Mouse (Mus musculus): Measurements from ENCODE around the gene Rimklb. TPM values are rescaled to one million over a fixed set of nuclear protein-coding genes. Genes with fewer than 3 reads are reported as not detected.
"Not testable (repeated sequence)": the region's sequence is repeated elsewhere in the genome, so short reads cannot be mapped to it uniquely, and the experiment has no call there.

Rimklb gene
- polyA plus RNA-seq, 1 experiment from 2014 or later, result 6.4 TPM

DNA sequence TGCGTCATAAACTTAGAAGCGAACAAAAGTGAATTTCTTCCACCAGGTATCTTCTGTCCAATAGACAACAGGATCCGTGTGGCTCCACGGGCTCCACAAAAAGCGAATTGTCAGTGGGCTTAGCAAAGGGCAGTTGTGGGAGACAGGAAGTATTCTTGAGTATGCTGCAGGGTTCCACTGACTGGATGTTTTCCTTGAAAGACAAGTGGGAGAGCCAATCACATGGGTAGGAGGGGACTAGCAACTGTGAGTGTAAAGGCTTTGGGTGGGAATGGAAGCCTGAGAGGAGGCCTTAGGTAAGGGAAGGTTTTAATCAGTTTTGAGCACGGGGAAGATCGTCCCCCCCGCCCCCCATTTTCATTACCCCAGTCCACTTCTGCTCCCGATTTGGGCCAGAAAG, 24.0 kb upstream of the Rimklb start:
- H3K36me3 ChIP-seq, result no peaks in the 10 kb centered on the region
- WGBS, result 69% methylated on average over 9 of the region's 9 CpGs
- H3K27ac ChIP-seq, result no peak overlapping the region
- peak; percentile 45; the same call in 1 of the 2 replicates for ATAC-seq
- no peak overlapping the region for H3K4me2 ChIP-seq (replicated peaks)
- no peak overlapping the region for H3K4me3 ChIP-seq (replicated peaks)
- no peaks in the 10 kb centered on the region for H3K9me3 ChIP-seq
- H3K27me3 ChIP-seq (replicated peaks), result no peaks in the 10 kb centered on the region
- H3K9ac ChIP-seq, result no peak overlapping the region
- no peaks in the 10 kb centered on the region for H3K4me1 ChIP-seq (replicated peaks)

GRCm38 (mm10) chr6:122519384-122519783, 20.8 kb upstream of the Rimklb start:
- Histone ChIP-seq H3K9ac (no peak overlapping the region), H3K36me3 (no peaks in the 10 kb centered on the region), H3K4me1 (replicated peaks) (no peaks in the 10 kb centered on the region), H3K27me3 (replicated peaks) (no peaks in the 10 kb centered on the region), H3K4me3 (replicated peaks) (no peak overlapping the region), H3K4me2 (replicated peaks) (no peak overlapping the region), H3K27ac (no peak overlapping the region), H3K9me3 (no peaks in the 10 kb centered on the region)
- WGBS, result 24% methylated on average over 2 of the region's 2 CpGs
- no peak for ATAC-seq

DNA sequence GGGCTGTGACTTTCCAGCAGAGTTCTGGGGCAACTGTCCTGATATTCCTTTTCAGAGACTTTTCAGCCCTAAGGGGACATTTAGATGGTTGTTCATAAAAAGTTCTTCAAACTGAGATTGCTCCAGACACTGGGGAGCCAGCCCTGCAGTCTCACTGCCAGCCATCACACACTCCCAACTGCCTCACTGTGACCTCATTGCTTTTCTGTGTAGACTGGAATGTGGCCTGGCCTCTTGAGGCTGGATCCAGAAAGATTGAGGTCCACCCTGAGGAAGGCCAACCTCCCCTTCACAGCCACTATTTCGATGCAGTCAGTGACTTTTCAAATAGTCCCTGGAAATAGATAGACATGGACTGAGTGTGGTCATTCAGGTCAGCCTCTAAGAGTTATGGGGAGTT, 19.1 kb upstream of the Rimklb start:
- H3K9ac ChIP-seq, result no peak overlapping the region
- H3K4me3 ChIP-seq (replicated peaks), result no peak overlapping the region
- H3K36me3 ChIP-seq, result no peaks in the 10 kb centered on the region
- H3K4me2 ChIP-seq (replicated peaks), result no peak overlapping the region
- no peaks in the 10 kb centered on the region for H3K9me3 ChIP-seq
- no peaks in the 10 kb centered on the region for H3K4me1 ChIP-seq (replicated peaks)
- ATAC-seq, result no peak
- no peaks in the 10 kb centered on the region for H3K27me3 ChIP-seq (replicated peaks)
- 76% methylated on average over 1 of the region's 1 CpGs for WGBS
- H3K27ac ChIP-seq, result no peak overlapping the region

- not testable (repeated sequence) for H3K4me2 ChIP-seq (replicated peaks); H3K9ac ChIP-seq; H3K4me1 ChIP-seq (replicated peaks); H3K27ac ChIP-seq; H3K36me3 ChIP-seq; H3K4me3 ChIP-seq (replicated peaks); ATAC-seq; H3K9me3 ChIP-seq; H3K27me3 ChIP-seq (replicated peaks)
- WGBS, result 94% methylated on average over 2 of the region's 2 CpGs
Observed at GRCm38 (mm10) chr6:122515762-122516161, 17.2 kb upstream of the Rimklb start.

DNA sequence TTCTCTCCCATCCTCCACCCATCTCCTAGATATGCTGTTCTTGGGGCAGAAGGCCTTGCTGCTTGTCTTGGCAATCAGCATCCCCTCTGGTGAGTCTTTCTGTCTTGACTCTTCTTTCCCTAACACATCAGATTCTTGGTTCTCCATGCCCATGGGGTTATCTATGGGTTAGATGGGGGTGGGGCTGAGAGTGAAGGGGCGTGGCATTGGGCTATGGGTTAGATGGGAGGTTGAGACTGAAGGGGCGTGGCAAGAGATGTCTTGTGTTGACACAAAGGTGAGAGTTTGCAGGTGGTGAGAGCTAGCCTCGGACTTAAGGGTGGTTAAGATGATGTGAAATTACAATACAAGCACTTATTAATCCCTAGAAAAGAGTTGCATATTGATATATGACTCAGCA, 15.8 kb upstream of the Rimklb start:
- 77% methylated on average over 3 of the region's 3 CpGs for WGBS

DNA sequence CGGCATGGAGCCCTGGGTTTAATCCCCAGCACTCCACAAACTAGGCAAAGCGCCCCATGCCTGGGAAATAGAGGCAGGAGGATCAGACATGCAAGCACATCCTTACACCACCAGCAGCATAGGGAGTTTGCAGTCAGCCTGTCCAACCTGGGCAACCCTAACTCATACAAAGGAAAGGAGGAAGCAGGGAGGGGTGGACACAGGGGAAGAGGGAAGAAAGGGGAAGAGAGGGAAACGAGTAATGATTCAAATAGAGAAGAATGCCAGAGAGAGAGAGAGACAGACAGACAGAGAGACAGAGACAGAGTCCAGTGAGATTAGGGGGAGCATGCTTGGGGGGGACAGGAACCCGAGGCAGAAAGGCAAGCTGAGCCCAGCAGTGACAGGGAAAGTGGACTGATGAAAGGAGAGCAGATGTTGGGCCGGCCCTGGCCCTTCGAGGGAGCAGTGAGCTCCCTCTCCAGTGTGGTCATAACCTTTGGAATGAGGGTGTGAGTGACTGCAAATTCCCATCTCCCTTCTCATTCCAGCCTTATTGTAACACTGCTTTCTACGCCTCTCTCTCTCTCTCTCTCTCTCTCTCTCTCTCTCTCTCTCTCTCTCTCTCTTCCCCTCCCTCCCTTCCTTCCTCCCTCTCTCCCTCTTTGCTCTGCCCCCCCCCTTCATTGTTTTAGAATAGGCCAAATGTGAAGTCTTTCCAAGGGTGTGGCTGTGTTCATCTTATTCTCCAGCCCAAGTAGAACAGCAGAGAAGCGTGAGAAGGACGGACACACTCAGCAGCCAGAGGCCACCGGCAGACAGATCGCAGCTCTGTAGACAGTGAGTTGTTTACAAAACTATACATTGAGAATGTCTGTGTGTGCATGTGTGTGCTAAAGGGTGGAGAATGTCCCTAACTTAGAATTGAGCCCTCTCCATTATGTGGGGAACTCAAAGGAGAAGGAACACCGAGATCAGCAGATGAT, 14.6 kb upstream of the Rimklb start:
- H3K4me1 ChIP-seq (replicated peaks), result no peaks in the 10 kb centered on the region
- H3K4me3 ChIP-seq (replicated peaks), result no peak overlapping the region
- 42% methylated on average over 12 of the region's 12 CpGs for WGBS
- ATAC-seq, result 0 out of 2 replicates have a peak, but pooled peaks have one; percentile 34
- no peak overlapping the region for H3K9ac ChIP-seq
- H3K9me3 ChIP-seq, result no peaks in the 10 kb centered on the region
- H3K36me3 ChIP-seq, result no peaks in the 10 kb centered on the region
- no peaks in the 10 kb centered on the region for H3K27me3 ChIP-seq (replicated peaks)
- H3K4me2 ChIP-seq (replicated peaks), result no peak overlapping the region
- no peak overlapping the region for H3K27ac ChIP-seq

More for the DNA sequence above, 15.8 kb upstream of the Rimklb start:
- H3K4me1 ChIP-seq (replicated peaks), result no peaks in the 10 kb centered on the region
- no peak overlapping the region for H3K9ac ChIP-seq
- no peak overlapping the region for H3K27ac ChIP-seq
- H3K9me3 ChIP-seq, result no peaks in the 10 kb centered on the region
- ATAC-seq, result no peak
- H3K4me3 ChIP-seq (replicated peaks), result no peak overlapping the region
- no peaks in the 10 kb centered on the region for H3K36me3 ChIP-seq
- H3K4me2 ChIP-seq (replicated peaks), result no peak overlapping the region
- H3K27me3 ChIP-seq (replicated peaks), result no peaks in the 10 kb centered on the region

DNA sequence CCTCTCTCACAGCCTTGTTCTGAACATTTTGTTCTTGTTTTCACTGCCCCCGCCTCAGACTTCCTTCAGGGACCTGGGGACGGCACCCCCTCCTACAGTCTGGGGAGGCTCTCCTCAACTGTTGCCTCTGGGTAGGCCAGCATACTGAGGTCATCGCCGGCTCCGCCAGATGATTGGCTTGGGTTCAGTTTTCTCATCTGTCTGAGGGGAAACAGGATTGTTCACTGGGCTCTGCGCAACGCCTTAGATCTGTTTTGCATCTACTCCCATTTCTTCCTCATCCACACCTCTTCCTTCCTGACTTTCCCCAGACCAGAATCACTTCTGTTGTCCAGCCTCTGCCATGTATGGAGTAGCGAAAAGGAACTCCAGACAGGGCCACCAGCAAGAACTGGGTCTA, 9.9 kb upstream of the Rimklb start:
- WGBS, result 73% methylated on average over 8 of the region's 8 CpGs
- H3K4me2 ChIP-seq (replicated peaks), result no peak overlapping the region
- ATAC-seq, result no peak
- no peaks in the 10 kb centered on the region for H3K36me3 ChIP-seq
- no peaks in the 10 kb centered on the region for H3K9me3 ChIP-seq
- H3K9ac ChIP-seq, result no peak overlapping the region
- no peak overlapping the region for H3K4me3 ChIP-seq (replicated peaks)
- H3K4me1 ChIP-seq (replicated peaks), result no peaks in the 10 kb centered on the region
- H3K27me3 ChIP-seq (replicated peaks), result no peaks in the 10 kb centered on the region
- H3K27ac ChIP-seq, result no peak overlapping the region

DNA sequence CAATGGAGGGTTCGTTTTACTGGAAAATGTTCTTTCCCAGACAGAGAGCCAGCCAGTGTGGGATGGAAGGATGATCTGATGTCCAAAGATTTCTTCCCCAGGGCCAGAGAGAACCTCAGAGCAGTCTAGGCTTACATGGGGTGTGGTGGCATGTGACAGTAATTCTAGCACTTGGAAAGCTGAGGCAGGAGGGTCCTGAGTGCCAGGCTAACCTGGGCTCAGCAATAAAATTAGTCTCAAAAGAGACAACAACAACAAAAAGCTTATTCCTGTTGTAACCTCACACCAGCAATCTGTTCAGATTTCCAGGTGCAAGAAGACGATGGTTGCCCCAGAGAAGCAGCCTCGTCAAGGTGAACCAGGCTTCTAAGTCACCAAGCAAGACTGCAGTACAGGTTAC, 7.0 kb upstream of the Rimklb start, which contains the start of gene Mfap5:
Gene Mfap5 (plus strand): TSS at position 301 of the 400 bp plus-strand sequence.
- H3K27ac ChIP-seq, result no peak within 1 kb of the TSS
- WGBS, result 87% methylated on average over 3 of the region's 3 CpGs

GRCm38 (mm10) chr6:122505041-122505440, 6.5 kb upstream of the Rimklb start:
- Histone ChIP-seq H3K36me3 (no peaks in the 10 kb centered on the region), H3K4me1 (replicated peaks) (no peaks in the 10 kb centered on the region), H3K27ac (no peak overlapping the region), H3K4me2 (replicated peaks) (no peak overlapping the region), H3K9ac (no peak overlapping the region), H3K27me3 (replicated peaks) (no peaks in the 10 kb centered on the region), H3K4me3 (replicated peaks) (no peak overlapping the region), H3K9me3 (no peaks in the 10 kb centered on the region)
- ATAC-seq, result no peak
- 62% methylated on average over 4 of the region's 4 CpGs for WGBS

More for the DNA sequence above, 7.0 kb upstream of the Rimklb start, which contains the start of gene Mfap5:
- Histone ChIP-seq H3K4me1 (replicated peaks) (no peaks in the 10 kb centered on the region), H3K4me3 (replicated peaks) (no peak within 1 kb of the TSS), H3K9me3 (no peaks in the 10 kb centered on the region), H3K9ac (no peak within 1 kb of the TSS), H3K36me3 (no peaks in the 10 kb centered on the region), H3K4me2 (replicated peaks) (no peak within 1 kb of the TSS), H3K27me3 (replicated peaks) (no peaks in the 10 kb centered on the region)
- no peak for ATAC-seq

- H3K9me3 ChIP-seq, result no peaks in the 10 kb centered on the region
- ATAC-seq, result no peak
- H3K36me3 ChIP-seq, result no peaks in the 10 kb centered on the region
- no peak overlapping the region for H3K27ac ChIP-seq
- WGBS, result 42% methylated on average over 5 of the region's 5 CpGs
- peaks cover 17% of the 10 kb centered on the region for H3K4me1 ChIP-seq (replicated peaks)
- H3K4me3 ChIP-seq (replicated peaks), result no peak overlapping the region
- H3K4me2 ChIP-seq (replicated peaks), result no peak overlapping the region
- H3K27me3 ChIP-seq (replicated peaks), result no peaks in the 10 kb centered on the region
- H3K9ac ChIP-seq, result no peak overlapping the region
Observed at GRCm38 (mm10) chr6:122496501-122496900, 2.1 kb downstream of the Rimklb start.

GRCm38 (mm10) chr6:122495082-122495881, 3.3 kb downstream of the Rimklb start:
- Histone ChIP-seq H3K36me3 (no peaks in the 10 kb centered on the region), H3K9ac (0 out of 2 replicates have a peak overlapping the region, but pooled peaks have one; percentile 26), H3K4me1 (replicated peaks) (peaks cover 21% of the 10 kb centered on the region), H3K27ac (peak overlapping the region; percentile 52), H3K27me3 (replicated peaks) (no peaks in the 10 kb centered on the region), H3K4me2 (replicated peaks) (peak overlapping the region; percentile 58), H3K4me3 (replicated peaks) (no peak overlapping the region), H3K9me3 (no peaks in the 10 kb centered on the region)
- WGBS, result 11% methylated on average over 21 of the region's 21 CpGs
- ATAC-seq, result peak; percentile 48

GRCm38 (mm10) chr6:122493799-122494472, 4.6 kb downstream of the Rimklb start:
- H3K9me3 ChIP-seq, result no peaks in the 10 kb centered on the region
- no peaks in the 10 kb centered on the region for H3K36me3 ChIP-seq
- no peak overlapping the region for H3K9ac ChIP-seq
- no peak overlapping the region for H3K4me3 ChIP-seq (replicated peaks)
- no peak overlapping the region for H3K4me2 ChIP-seq (replicated peaks)
- no peak overlapping the region for H3K27ac ChIP-seq
- H3K27me3 ChIP-seq (replicated peaks), result no peaks in the 10 kb centered on the region
- H3K4me1 ChIP-seq (replicated peaks), result peaks cover 21% of the 10 kb centered on the region
- ATAC-seq, result no peak
- WGBS, result 66% methylated on average over 6 of the region's 6 CpGs

Data from intestine, embryonic 15.5 days (tissue).